Mouse (Mus musculus) stomach, postnatal 0 days (tissue): ENCODE measurements around the gene Farp2. TPM values are rescaled to one million over a fixed set of nuclear protein-coding genes. Genes with fewer than 3 reads are reported as not detected.

ENCODE experiments used
- ATAC-seq: fragments of 200-750 bp; cut with Nextera tagmentation; 2 replicates; pipeline ENCODE4 v1.8.0; 2017; ENCODE audit not compliant: low FRiP score, low TSS enrichment
- DNase-seq: peaks from one replicate; pipeline ENCODE4 v3.0.0-alpha.2; 2016; ENCODE audit warnings: low spot score
- H3K27ac ChIP-seq: fragments of 300-500 bp; sonication (generic); replicated peaks from 2 replicates; pipeline ENCODE4 v1.5.1; 2014; ENCODE audit warnings: mild to moderate bottlenecking, control low read depth
- H3K27me3 ChIP-seq: fragments of 300-500 bp; sonication (generic); 2 replicates; pipeline ENCODE4 v1.6.1; 2014; ENCODE audit warnings: low read length; ENCODE audit not compliant: control insufficient read depth, insufficient read depth
- H3K36me3 ChIP-seq: fragments of 300-500 bp; sonication (generic); 2 replicates; pipeline ENCODE4 v1.6.1; 2014; ENCODE audit warnings: low read length, mixed read lengths; ENCODE audit not compliant: control insufficient read depth, insufficient read depth
- H3K4me1 ChIP-seq: fragments of 300-500 bp; sonication (generic); replicated peaks from 2 replicates; pipeline ENCODE4 v1.6.1; 2014; ENCODE audit warnings: antibody characterized with exemption; ENCODE audit not compliant: control insufficient read depth, insufficient read depth
- H3K4me2 ChIP-seq: fragments of 300-500 bp; sonication (generic); replicated peaks from 2 replicates; pipeline ENCODE4 v1.6.1; 2014; ENCODE audit warnings: low read depth, mild to moderate bottlenecking, control low read depth, moderate library complexity
- H3K4me3 ChIP-seq: fragments of 300-500 bp; sonication (generic); 2 replicates; pipeline ENCODE4 v1.5.1; 2014; ENCODE audit warnings: low read depth, low read length, control low read depth
- H3K9ac ChIP-seq: fragments of 300-500 bp; sonication (generic); 2 replicates; pipeline ENCODE4 v1.6.1; 2014; ENCODE audit warnings: mild to moderate bottlenecking, low read length, control low read depth, mixed read lengths
- H3K9me3 ChIP-seq: fragments of 300-500 bp; sonication (generic); 2 replicates; pipeline ENCODE4 v1.6.1; 2016; ENCODE audit warnings: low read length; ENCODE audit not compliant: control insufficient read depth
- CTCF ChIP-seq: IDR thresholded peaks from 2 replicates; pipeline ENCODE4 v1.5.1; 2016; ENCODE audit warnings: antibody characterized with exemption, low read depth, mild to moderate bottlenecking, moderate library complexity
- EP300 ChIP-seq: optimal IDR thresholded peaks from 2 replicates; pipeline ENCODE3; 2016; ENCODE audit warnings: antibody characterized with exemption
- WGBS: fragments of 180-500 bp; shearing (Covaris S2); extraction: QIAGEN DNeasy Blood & Tissue Kit; methylation state at CpG from one replicate; pipeline ENCODE4 v1.1.7; 2014; 5-methylcytosine and 5-hydroxymethylcytosine counted together
- polyA plus RNA-seq: library from polyadenylated mRNA; unstranded; fragments of >200 nt; fragmentation: Nextera tagmentation; extraction: Ambion mirVana; gene quantifications from 2 replicates; pipeline ENCODE4 v1.2.1, GENCODE M21; 2015

Farp2 gene
- polyA plus RNA-seq, 1 experiment from 2014 or later = 2.9 TPM

- TF ChIP-seq EP300 (no peak), CTCF (no peak)
- ATAC-seq (peak; percentile 41), DNase-seq (peak; percentile 51)
- WGBS = 36% methylated on average over 13 of the region's 13 CpGs
- H3K27ac ChIP-seq = no peak overlapping the region; the same call in 1 of the 2 replicates
- no peaks in the 10 kb centered on the region for H3K9me3 ChIP-seq
- no peak overlapping the region for H3K4me3 ChIP-seq
- no peak overlapping the region for H3K9ac ChIP-seq
- H3K4me2 ChIP-seq = no peak overlapping the region
- H3K4me1 ChIP-seq = peaks cover 3% of the 10 kb centered on the region; the same call in 1 of the 2 replicates
- no peaks in the 10 kb centered on the region for H3K27me3 ChIP-seq
- H3K36me3 ChIP-seq = no peaks in the 10 kb centered on the region
Observed at GRCm38 (mm10) chr1:93667760-93668400, 156.0 kb downstream of the Farp2 start.

- no peaks in the 10 kb centered on the region for H3K9me3 ChIP-seq
- peak overlapping the region; percentile 56 for H3K27ac ChIP-seq
- peaks cover 3% of the 10 kb centered on the region; the same call in 1 of the 2 replicates for H3K4me1 ChIP-seq
- TF ChIP-seq CTCF (peak; percentile 85), EP300 (no peak)
- DNase-seq = peak; percentile 85
- H3K4me2 ChIP-seq = peak overlapping the region; percentile 66
- H3K9ac ChIP-seq = peak overlapping the region; percentile 63
- 10% methylated on average over 16 of the region's 17 CpGs for WGBS
- ATAC-seq = peak; percentile 89
- H3K36me3 ChIP-seq = no peaks in the 10 kb centered on the region
- H3K27me3 ChIP-seq = no peaks in the 10 kb centered on the region
- peak overlapping the region; percentile 34 for H3K4me3 ChIP-seq
Observed at GRCm38 (mm10) chr1:93668791-93669548, 157.1 kb downstream of the Farp2 start.

- H3K9ac ChIP-seq = no peak overlapping the region
- no peak overlapping the region for H3K4me2 ChIP-seq
- no peak overlapping the region for H3K27ac ChIP-seq
- no peaks in the 10 kb centered on the region for H3K36me3 ChIP-seq
- ATAC-seq (no peak), DNase-seq (no peak)
- no peaks in the 10 kb centered on the region for H3K9me3 ChIP-seq
- no peaks in the 10 kb centered on the region for H3K27me3 ChIP-seq
- no peak overlapping the region for H3K4me3 ChIP-seq
- peaks cover 3% of the 10 kb centered on the region; the same call in 1 of the 2 replicates for H3K4me1 ChIP-seq
- TF ChIP-seq CTCF (no peak), EP300 (no peak)
Observed at GRCm38 (mm10) chr1:93669941-93670340, 158.1 kb downstream of the Farp2 start.

Other genes starting within 250 kb of the Farp2 start
- 13.0 and 14.7 TPM in 2 replicates for gene Mterf4, start 206.2 kb upstream of the Farp2 start, polyA plus RNA-seq
- gene Ppp1r7, start 169.2 kb upstream of the Farp2 start, polyA plus RNA-seq = 37.8 and 38.5 TPM in 2 replicates
- gene Pask, start 168.6 kb upstream of the Farp2 start, polyA plus RNA-seq = 2.2 and 2.6 TPM in 2 replicates
- gene Ano7, start 138.1 kb upstream of the Farp2 start, polyA plus RNA-seq = 3.7 and 4.8 TPM in 2 replicates
- gene Hdlbp, start 33.3 kb upstream of the Farp2 start, polyA plus RNA-seq = 106 and 155 TPM in 2 replicates
- 107 and 115 TPM in 2 replicates for gene Stk25, start 146.6 kb downstream of the Farp2 start, polyA plus RNA-seq
- 66.9 and 69.9 TPM in 2 replicates for gene Bok, start 173.6 kb downstream of the Farp2 start, polyA plus RNA-seq
- 61.7 and 63.0 TPM in 2 replicates for gene Atg4b, start 239.4 kb downstream of the Farp2 start, polyA plus RNA-seq
- 47.8 and 52.3 TPM in 2 replicates for gene Thap4, start 242.8 kb downstream of the Farp2 start, polyA plus RNA-seq